Mouse (Mus musculus) E14TG2a.4 (cell line): ENCODE data around the gene Elob.

ENCODE experiments used
- CTCF ChIP-seq: conservative IDR thresholded peaks from 2 replicates; pipeline ENCODE4 v1.5.1; 2014; ENCODE audit warnings: low read length
- NANOG ChIP-seq: IDR thresholded peaks from 2 replicates; pipeline ENCODE4 v1.6.1; 2014; ENCODE audit warnings: borderline replicate concordance, low read length, mixed read lengths
- POU5F1 ChIP-seq: IDR thresholded peaks from 2 replicates; pipeline ENCODE4 v1.6.1; 2014; ENCODE audit warnings: low read length, borderline replicate concordance

- TF ChIP-seq CTCF (no peak), POU5F1 (no peak), NANOG (no peak)
Observed at GRCm38 (mm10) chr17:23815641-23816040, 13.3 kb downstream of the Elob start.
